Mouse (Mus musculus) spleen, adult 2 months (tissue): ENCODE measurements at regions not wholly inside any gene's neighbourhood (a gene's known extent, or its start where the extent isn't known, plus 50 kb on each side); places are given as distances from the start of the nearest gene placed in this dataset.

Experiments used
- CTCF ChIP-seq: fragments of 200-500 bp; IDR thresholded peaks from 2 replicates; pipeline ENCODE4 v1.5.1; 2011; ENCODE audit warnings: mild to moderate bottlenecking, inconsistent platforms; ENCODE audit not compliant: insufficient read depth, insufficient read length, insufficient replicate concordance; ENCODE audit errors: extremely low read depth
- POLR2A ChIP-seq: fragments of 200-500 bp; IDR thresholded peaks from 2 replicates; pipeline ENCODE4 v1.6.1; 2011; ENCODE audit warnings: low read depth, low read length, inconsistent platforms

DNA sequence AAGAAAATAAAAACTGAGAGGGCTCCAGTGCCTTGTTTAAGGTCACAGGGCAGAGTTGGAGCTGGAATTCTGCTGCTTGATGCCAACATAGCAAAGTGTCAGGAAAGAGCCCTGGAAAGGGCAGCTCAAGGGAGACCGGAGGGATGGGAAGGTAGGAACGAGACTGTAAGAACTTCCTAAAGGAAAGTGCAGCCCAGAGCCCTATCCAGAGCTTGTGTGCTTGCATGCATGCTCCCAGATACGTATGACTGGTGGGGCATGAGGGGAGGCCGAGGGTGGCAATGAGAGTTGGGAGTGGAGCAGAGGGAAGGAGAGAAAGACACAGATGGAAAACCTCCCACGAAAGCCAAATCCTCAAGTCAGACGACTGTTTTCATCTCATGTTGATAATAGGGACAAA, 381.8 kb downstream of the Rps24 start:
- TF ChIP-seq CTCF (no peak), POLR2A (no peak)
